Mouse (Mus musculus) skeletal muscle tissue, adult 2 months (tissue): ENCODE results near the gene Cadps2.

Experiments used
- DNase-seq: peaks from one replicate; pipeline ENCODE4 v3.0.0-alpha.2; 2012; ENCODE audit warnings: low read depth, low spot score

The Cadps2 gene

DNA sequence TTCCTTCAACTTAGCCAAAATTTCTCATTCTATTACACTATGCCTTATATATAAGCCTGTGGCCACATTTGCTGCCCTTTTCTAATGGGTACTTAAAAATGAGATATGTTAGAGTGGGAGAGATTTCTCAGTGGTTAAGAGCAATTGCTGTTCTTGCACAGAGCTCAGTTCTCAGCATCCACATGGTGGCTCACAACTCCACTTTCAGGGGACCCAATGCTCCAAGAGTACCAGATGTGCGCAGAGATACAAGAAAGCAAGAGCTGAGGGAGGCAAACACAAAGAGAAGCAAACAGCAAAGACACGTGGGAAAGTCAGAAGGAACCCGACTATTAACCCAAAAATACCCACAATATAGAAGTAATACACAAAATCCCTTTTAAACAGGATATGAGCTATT lies 77.0 kb downstream of the Cadps2 start:
- DNase-seq, result no peak

DNA sequence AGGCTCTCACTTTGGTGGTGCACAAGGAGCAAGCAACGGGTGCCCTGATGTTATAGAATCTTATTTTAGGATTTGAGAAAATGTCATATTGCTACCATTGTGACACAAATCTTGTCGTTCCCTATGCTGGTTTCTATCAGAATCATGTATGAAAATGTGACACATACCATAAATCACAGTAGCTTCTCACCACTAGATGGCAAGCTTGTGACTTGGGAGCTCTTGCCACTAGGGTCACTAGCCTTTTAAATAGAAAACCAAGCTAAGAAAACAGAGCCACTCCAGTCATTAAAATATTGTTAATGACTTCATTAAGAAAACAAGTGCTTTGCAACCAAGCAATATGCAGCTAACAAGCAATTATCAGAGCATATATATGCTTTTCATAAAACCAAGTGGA lies 81.0 kb downstream of the Cadps2 start:
- no peak for DNase-seq

DNA sequence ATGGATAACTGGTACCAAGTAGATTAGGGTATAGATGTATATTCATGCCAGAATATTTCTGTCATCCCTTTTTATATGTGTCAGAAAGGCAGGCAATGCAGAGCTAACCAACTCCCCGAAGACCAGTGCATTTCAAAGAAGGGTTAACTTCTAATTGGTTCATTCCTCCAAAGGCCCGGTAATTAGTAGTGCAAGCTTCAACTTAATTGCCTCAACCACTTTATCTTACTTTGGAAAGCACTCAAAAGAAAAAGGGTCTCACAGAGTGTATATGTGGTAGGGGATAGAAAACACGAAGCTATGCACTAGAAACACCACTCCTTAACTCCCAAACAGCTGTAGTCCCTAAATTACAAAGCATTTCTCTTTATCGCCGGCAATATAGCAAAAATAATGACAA lies 90.4 kb downstream of the Cadps2 start:
- no peak for DNase-seq

DNA sequence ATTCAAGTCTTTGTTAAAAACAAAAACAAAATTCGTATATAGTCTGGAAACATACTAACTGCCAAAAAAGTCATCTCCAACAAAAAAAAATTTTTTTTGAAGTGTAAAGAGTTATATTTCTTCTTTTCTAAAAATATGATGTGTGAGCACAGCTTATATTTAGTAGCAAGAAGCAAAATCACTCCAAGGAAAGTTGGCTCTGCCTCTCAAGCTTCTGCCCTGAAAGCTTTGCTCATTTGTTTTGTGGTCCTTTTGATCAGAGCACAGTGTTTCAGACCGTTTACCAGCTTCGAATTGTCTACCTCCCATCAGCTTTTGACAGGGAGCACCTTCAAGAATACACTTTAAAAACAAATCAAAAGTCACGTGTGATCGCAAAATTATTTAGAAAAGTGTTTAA lies 99.2 kb downstream of the Cadps2 start:
- DNase-seq, result no peak

DNA sequence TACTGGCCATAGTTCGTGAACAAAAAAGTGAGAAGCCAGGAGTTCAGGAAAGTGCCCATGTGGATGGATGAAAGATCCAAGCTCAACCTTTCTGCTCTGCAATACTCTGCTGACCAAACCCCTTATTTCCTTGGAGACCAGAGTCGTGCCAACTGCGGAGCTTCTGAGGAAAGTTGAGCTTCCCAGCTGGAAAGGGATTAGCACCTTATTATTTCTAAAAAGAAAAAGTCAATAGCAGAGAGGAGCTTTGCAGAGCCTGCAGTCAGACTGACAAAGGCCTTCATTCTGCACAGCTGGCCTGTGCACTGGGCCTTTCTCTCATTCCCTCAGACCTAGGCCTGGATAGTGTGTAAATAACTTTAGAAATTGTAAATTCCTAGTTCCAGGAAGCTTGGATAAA lies 106.5 kb downstream of the Cadps2 start:
- no peak for DNase-seq

DNA sequence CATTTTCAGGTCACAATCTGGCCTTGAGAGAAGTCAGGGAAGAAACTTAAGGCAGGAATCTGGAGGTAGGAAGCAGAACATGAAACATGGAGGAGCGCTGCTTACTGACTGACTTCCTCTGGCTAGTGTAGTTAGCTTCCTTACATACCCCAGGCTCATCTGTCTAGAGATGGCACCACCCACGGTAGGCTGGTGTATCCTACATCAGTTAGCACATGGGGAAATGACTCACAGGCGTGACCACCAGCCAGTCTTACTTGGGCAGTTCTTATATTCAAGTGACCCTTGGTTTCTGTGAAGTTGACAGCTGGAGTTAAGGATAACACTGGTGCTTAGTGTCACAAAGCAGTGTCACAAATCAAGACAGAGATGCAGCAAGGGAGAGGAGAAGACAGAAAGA lies 110.6 kb downstream of the Cadps2 start:
- no peak for DNase-seq

DNA sequence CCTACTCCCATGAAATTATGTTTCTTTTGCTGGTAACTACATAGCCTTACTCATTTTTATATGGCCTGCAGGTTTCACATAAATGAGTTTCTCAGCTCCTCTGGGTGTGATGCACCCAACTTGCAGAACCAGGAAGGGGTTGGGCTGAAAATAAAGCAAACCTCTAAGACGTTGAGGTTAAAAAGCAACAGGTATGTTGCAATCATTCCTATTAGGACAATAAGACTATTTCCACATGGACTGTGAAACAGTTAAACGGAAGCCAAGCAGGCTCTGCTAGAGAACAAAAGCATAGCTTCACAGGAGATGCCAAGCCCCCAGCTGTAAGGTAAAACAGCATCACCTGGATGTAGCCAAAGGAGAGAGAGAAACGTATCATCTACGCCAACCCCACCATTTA lies 115.5 kb downstream of the Cadps2 start:
- DNase-seq, result no peak

DNA sequence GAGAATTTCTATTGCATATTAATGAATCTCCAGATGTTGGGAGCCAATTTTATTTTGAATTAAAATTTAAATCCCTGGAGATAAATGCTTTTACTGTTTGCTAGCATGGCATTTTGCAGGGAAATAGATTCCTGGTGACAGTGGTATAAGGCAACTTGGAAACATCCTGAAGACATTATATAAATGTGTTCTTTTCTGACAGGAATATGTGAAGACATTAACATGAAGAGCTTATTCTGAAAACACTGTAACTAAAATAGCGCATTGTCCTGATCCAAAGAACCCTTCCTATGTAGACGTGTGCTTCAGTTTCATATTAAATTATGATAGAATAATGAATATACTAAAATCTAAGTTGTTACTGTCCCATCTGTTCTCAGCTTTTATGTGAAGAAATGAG lies 118.8 kb downstream of the Cadps2 start:
- no peak for DNase-seq

DNA sequence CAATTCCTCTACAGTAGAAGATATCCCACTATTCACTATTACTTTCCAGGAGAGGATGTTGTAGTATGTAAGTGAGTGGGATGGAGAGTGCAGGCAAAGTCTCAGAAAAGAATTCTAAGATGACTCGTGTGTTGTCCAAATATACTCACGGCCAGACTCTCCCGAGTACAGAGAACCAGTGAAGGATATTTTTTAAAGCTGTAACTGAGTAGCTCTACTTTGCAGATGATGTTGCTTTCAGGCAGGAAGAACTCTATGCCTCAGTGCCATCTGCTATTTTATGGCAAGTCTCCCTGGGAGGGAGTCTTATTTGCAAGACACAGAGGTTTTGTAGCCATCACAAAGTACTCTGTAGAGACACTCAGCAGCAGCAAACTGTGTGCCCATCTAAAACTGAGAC lies 131.7 kb downstream of the Cadps2 start:
- no peak for DNase-seq

DNA sequence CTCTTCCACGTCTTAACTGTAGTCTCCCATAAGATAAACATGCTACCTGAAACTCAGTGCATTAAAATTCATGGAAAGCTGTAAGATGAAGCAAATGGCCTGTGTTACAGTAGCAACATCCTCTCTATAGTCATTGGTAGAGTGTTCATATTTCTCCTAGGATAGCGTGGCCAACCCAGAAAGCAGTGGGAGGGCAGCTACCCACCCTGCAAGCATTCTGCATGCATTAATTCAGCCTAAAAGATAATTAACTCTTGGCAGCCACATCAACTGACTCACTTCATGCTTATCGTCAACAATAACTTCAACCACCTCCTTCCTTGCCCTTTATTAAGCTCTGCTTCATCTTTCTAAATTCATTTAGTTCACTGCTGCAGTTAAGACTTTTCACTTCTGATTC lies 138.3 kb downstream of the Cadps2 start:
- DNase-seq, result no peak

DNA sequence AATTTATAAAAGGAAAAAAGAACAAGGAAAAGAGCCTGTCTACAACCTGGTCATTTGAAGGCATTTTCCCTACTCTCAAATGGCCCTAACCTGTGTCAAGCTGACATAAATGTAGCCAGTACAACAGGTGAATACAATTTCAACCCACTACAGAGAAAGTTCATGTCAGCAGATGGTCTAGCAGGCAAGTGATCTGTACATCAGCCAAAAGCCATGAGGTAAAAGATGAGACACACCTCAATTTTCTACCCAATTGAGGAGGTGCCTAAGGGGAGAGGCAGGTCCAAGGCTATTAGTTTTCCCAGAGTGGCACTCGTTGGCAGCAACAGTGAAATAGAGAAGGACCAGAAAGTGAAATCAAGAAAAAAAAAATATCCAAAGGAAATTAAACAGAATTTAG lies 161.0 kb downstream of the Cadps2 start:
- no peak for DNase-seq

DNA sequence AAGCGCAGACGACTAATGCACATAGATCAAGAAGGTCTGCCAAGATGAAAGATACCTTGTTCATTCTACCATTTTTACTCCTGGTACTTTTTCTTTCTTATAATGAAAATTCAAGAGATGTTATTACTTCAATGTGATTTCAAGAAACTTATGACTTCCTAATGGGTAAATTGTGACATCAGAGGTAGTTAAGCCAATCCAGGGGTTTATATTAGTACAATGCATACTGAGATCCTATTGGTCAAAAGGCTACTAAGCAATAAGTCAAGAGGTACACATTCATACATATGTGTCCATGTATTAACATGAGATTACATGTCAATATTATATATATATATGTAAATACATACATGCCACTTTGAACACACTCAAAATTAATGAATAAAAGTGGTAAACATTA lies 184.2 kb downstream of the Cadps2 start, which contains the start of gene Rnf148:
Gene Rnf148 (minus strand): TSS at position 101 of the 400 bp plus-strand sequence.
- DNase-seq, result no peak

DNA sequence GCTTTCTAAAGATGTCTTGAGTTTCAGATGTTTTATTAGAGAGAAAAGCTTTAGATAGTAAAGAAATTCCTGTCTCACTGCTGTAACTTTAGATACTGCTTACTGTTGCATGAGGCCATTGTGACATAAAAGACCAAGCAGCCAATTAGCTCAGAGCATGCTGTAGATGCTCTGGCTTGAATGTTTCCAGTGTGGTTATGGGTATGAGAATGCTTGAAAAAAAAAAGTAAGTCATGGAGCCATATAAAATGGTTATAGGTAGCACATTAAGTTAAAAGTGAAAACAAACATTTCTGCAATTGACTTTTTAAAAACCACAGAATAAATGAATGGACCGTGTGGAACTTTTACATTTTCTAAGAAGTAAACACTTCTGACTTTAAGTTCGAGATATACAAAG lies 189.0 kb downstream of the Cadps2 start, which contains the start of gene Rnf133:
Gene Rnf133 (minus strand): TSS at position 101 of the 400 bp plus-strand sequence.
- no peak for DNase-seq

DNA sequence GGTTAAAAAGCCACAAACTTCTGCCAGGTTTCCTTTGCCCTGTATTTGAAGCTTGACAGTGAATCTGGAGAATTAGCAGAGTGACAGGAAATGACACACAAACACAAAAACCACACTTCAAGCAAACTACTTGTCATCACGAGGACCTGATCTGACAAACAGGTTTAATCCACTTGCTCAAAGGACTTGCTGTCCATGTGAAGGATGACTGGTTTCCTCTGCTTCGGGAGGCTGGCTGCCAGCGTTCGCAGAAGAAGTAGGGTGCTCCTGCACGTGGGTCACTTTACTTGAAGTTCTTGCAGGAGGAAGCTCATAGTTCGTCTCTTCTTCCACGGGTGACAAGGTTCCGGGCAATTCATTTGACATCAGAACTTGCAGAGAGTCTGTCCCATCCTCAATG lies 190.5 kb downstream of the Cadps2 start:
- no peak for DNase-seq

DNA sequence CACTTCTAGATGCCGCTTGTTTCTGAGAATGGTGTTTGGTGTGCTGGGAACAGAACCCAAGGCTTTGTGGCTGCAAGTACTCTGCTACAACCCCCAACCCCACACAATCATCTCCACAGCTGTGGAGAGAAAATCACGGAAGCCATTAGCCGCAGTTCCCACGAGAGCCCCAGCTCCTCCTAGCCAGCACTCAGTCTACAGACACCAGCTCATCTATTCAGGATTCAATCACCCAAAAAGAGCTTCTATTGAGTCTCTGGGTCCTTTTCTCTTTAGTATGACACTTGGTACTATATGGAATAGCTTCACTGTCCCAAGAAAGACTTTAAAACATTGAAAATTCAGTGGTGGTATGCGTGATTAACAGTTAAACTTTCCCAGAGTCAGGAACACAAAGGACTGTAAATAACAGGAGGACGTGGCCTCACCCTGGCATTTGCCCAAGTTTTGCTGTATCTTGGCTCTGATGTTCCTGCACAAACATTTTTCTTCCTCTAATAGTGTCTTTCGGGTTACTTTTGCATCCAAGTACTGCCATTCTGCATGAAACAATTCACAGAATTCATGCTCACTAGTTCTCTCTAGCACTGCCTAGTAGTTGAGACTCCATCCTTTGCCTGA lies 191.5 kb downstream of the Cadps2 start:
- no peak for DNase-seq

DNA sequence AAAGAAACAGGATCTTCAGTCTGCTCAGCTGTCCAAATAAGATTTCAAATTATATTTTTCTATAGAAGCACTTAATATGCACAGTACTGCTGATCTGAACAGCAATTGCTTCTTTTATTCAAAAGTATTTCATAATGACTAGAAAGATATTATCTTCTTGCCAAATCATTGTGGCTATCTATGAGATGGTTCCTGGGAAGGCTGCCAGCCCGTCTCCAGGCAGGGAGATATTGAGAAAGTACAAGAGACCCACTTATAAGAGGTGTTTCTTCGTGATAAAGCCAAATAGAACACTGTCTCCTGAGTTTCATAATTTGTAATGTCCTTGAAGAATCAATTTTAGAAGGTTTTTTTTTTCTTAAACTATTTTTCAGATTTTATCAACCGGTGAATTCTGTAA lies 202.1 kb downstream of the Cadps2 start:
- DNase-seq, result no peak

DNA sequence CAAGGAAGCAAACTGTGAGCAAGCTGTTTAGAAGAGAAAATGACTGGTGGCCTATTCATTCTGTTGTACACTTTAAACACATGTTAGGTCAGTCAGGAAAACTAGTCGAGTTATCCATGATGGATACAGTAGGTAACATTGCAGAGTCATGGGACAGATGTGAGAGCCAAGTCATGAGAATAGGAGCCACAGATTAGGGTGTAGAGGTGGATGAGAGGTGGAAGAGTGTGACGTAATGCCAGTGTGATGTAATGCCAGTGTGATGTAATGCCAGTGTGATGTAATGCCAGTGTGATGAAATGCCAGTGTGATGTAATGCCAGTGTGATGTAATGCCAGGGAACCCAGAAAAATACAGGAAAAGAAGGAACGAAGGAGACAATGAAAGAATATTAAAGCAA lies 204.0 kb downstream of the Cadps2 start:
- DNase-seq, result no peak

DNA sequence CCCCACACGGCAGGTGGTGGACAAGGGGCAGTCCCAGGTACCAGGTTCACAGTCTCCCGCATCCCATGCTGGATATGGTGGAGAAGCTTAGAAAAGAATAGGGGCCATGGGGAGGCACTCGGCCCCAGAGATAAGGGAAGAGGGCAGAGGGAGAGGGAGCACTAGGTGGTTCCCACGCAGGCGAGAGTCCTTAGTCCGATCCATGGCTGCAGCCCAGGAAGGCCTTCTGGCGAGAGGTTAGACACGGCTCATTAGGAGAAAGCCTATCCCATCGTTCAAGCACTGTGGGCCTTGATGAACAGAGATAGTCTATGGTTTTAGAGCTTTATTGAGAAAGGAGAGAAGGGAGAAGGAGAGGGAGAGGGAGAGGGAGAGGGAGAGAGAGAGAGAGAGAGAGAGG lies 205.2 kb downstream of the Cadps2 start:
- DNase-seq, result no peak

DNA sequence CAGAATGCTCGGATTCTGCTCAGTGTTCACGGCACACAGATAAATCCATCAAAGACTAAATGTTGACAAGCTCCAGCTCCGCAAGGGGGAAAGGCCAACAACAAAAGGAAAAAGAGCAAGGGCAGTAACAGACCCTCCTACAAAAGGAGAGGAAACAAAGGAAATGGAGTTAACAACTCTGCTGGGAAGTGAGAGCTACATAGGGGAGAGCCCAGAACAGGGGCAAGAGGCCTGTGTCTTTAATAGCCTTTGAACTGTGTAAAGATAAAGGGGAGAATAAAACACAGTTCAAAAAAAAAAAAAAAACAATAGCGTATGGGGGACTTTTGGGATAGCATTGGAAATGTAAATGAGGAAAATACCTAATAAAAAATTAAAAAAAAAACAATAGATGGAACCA lies 208.8 kb downstream of the Cadps2 start:
- DNase-seq, result no peak

DNA sequence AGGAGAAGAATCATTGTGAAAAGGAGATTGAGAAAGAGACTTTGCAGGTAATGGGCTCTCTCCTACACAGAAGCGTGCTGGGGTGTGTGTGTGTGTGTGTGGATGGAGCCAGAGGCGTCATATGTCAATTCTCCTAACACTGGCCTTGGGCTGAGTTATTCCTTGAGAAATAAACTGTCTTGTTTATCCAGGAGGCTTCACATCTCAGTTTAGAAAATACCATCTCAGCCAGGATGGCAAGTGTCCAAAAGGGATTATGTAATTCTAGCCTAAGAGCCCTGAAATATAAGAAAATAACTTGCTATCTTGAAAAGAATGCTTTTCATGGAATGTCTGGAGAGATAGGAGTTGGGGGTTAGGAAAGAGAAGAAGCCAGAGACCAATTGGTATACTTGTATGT lies 264.1 kb downstream of the Cadps2 start:
- DNase-seq, result no peak

DNA sequence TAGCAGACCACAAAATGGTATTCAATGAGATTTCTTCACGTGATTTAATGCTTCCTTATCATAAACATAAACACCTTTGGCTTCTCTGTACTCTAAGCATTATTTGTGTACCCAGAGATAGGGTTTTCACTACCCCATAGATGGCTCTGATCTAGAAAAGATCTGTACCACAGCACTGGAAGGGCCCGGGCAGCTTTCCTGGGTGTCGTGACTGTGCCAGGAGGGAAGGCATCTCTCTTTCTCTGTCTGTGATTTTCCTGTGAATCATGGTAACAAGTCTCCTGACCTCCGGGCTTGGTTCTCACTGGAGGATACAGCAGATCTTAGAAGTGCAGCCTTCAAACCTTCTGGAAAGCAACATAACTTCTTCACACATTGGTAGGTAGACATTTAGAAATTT lies 265.5 kb downstream of the Cadps2 start:
- DNase-seq, result no peak

DNA sequence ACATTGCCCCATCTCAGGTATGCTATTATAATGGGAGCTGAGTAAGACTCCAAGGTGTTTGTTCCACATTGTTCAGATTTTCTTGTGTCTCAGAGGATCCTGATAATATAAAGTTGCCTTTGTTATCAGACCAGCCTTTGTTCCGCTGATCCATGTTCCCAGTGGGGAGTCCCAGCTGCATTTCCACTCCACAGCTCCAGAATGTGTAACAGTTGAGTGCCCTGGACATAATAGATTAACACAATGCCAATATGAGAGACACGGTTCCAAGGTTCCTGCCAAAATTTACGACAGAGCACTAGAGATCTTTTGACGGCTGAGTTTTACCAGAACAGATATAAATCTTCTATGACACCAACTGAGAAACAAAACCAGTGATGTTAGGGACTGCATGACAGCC lies 266.8 kb downstream of the Cadps2 start:
- no peak for DNase-seq

DNA sequence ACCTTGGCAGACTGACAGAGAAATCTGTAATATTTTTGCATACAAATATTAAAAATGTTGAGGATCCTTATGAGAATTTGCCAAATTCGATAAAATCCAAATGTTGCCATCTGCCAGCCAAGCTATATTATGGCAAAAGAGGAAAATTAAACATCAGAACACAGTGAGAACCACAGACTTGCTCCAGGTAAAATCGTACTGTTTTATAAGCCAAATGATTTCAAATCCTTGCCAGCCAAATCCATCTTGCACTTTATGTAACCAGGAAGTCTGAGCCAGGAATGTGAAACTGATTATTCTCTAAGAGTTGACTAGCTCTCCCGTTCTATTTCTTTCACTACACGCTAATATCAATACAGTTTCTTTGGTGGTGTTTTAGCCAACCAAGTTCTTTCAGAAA lies 269.5 kb downstream of the Cadps2 start:
- DNase-seq, result no peak

DNA sequence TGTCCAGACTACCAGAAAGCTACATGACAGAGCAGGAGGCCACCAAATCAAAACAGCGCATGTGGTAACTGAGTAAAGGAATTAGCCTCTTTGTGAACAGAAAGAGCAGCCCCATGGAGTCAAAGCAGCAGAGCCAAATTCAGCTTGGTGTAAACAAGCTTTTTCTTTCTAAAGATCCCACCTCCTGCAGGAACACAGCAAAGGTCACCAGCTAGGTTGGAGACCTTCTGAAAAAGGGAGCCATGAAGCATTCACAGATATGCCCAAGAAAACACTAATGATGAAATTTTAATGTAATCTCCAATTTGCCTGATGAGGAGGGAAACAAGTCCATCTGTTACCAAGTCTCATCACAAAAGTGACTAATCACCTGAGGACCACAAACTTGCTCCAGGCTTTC lies 270.5 kb downstream of the Cadps2 start:
- no peak for DNase-seq
